Mouse (Mus musculus) heart, embryonic 12.5 days (tissue): ENCODE results near the gene Clip2. TPM values are rescaled to one million over a fixed set of nuclear protein-coding genes. Genes with fewer than 3 reads are reported as not detected.

Source experiments
- ATAC-seq: fragments of 200-750 bp; cut with Nextera tagmentation; 2 replicates; pipeline ENCODE4 v1.8.0; 2017; ENCODE audit warnings: moderate TSS enrichment, moderate library complexity; ENCODE audit not compliant: insufficient number of reproducible peaks, low FRiP score
- H3K27ac ChIP-seq: fragments of 300-500 bp; sonication (generic); 2 replicates; pipeline ENCODE4 v1.5.1; 2016; ENCODE audit warnings: mild to moderate bottlenecking, moderate library complexity; ENCODE audit not compliant: poor library complexity, severe bottlenecking
- H3K27me3 ChIP-seq: fragments of 300-500 bp; sonication (generic); replicated peaks from 2 replicates; pipeline ENCODE4 v1.6.1; 2016; ENCODE audit warnings: mild to moderate bottlenecking, moderate library complexity
- H3K36me3 ChIP-seq: fragments of 300-500 bp; sonication (generic); 2 replicates; pipeline ENCODE4 v1.6.1; 2016; ENCODE audit warnings: mild to moderate bottlenecking, moderate library complexity
- H3K4me1 ChIP-seq: fragments of 300-500 bp; sonication (generic); replicated peaks from 2 replicates; pipeline ENCODE4 v1.6.1; 2016; ENCODE audit warnings: mild to moderate bottlenecking
- H3K4me2 ChIP-seq: fragments of 300-500 bp; sonication (generic); 2 replicates; pipeline ENCODE4 v1.6.1; 2016; ENCODE audit warnings: mild to moderate bottlenecking, moderate library complexity
- H3K4me3 ChIP-seq: fragments of 300-500 bp; sonication (generic); 2 replicates; pipeline ENCODE4 v1.5.1; 2016; ENCODE audit warnings: mild to moderate bottlenecking
- H3K9ac ChIP-seq: fragments of 300-500 bp; sonication (generic); 2 replicates; pipeline ENCODE4 v1.6.1; 2016; ENCODE audit warnings: mild to moderate bottlenecking, moderate library complexity
- H3K9me3 ChIP-seq: fragments of 300-500 bp; sonication (generic); replicated peaks from 2 replicates; pipeline ENCODE4 v1.6.1; 2016; ENCODE audit warnings: mild to moderate bottlenecking, moderate library complexity
- WGBS: fragments of 180-500 bp; shearing (Covaris S2); methylation state at CpG from one replicate; pipeline ENCODE4 v1.1.7; 2016; 5-methylcytosine and 5-hydroxymethylcytosine counted together
- polyA plus RNA-seq: library from polyadenylated mRNA; unstranded; fragments of >200 nt; fragmentation: Nextera tagmentation; extraction: Ambion mirVana; gene quantifications from 2 replicates; pipeline ENCODE4 v1.2.1, GENCODE M21; 2016

Clip2 gene
- polyA plus RNA-seq, 1 experiment from 2014 or later: 2.7 TPM

DNA sequence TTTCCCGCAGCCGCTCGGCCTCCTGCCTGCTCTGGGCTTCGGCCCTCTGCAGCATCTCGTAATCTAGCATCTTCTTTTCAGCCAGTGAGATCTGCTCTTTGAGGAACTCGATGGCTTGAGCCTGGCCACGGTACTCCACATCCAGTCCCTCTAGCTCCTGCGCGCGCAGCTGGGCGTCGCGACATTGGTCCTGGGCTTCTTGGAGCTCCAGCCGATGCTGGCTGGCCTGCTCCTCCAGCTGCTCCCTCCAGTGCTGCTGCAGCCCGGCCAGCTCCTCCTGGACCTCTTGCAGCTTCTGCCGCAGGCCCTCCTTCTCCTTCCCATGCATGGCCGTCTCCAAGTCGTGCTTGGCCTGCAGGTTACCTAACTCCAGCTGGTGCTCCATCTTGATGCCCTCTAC, 49.6 kb downstream of the Clip2 start:
- Histone ChIP-seq H3K4me2 (no peak overlapping the region), H3K27me3 (no peaks in the 10 kb centered on the region), H3K9ac (no peak overlapping the region), H3K27ac (no peak overlapping the region), H3K36me3 (peaks cover 41% of the 10 kb centered on the region), H3K4me1 (no peaks in the 10 kb centered on the region), H3K4me3 (no peak overlapping the region), H3K9me3 (no peaks in the 10 kb centered on the region)
- 89% methylated on average over 18 of the region's 18 CpGs for WGBS
- no peak for ATAC-seq

DNA sequence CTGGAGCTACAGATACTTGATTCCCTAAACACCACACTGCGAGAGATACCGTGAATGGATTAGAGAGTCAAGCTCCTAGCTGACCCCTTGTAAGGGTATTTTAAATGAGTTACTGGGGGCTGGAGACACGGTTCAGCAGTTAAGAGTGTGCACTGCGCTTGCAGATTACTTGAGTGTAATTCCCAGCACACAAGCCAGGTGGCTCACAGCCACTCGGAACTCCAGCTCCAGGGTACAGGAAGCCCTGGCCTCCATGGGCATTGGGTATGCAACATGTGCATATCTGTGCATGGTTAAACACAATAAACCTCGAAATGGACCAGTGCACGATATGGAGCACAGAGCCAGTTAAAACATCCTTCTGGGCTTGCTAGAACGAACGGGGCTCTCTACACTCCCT, 50.8 kb downstream of the Clip2 start:
- H3K27me3 ChIP-seq: no peaks in the 10 kb centered on the region
- H3K4me3 ChIP-seq: no peak overlapping the region
- peaks cover 52% of the 10 kb centered on the region for H3K36me3 ChIP-seq
- WGBS: 86% methylated on average over 9 of the region's 9 CpGs
- no peak for ATAC-seq
- H3K27ac ChIP-seq: no peak overlapping the region
- H3K9me3 ChIP-seq: no peaks in the 10 kb centered on the region
- no peaks in the 10 kb centered on the region for H3K4me1 ChIP-seq
- no peak overlapping the region for H3K9ac ChIP-seq
- no peak overlapping the region for H3K4me2 ChIP-seq

DNA sequence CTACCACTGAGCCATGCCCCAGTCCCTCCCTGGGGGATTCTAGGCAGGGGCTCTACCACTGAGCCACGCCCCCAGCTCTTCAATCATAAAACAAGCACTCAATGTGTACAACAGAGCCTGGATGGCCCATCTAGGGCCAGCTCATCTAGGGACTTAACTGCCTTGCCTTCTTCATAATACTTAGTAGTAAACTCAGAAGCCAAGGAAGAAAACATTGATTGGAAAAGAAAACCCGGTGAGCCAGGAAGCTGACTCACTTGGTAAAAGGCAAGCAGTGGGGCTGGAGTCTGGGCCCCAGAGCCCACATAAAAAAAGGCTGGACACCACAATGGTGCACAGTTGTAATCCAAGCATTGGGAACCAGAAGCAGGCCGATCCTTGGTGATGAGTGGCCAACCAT, 51.6 kb downstream of the Clip2 start:
- no peak overlapping the region for H3K4me3 ChIP-seq
- H3K36me3 ChIP-seq: peaks cover 58% of the 10 kb centered on the region

DNA sequence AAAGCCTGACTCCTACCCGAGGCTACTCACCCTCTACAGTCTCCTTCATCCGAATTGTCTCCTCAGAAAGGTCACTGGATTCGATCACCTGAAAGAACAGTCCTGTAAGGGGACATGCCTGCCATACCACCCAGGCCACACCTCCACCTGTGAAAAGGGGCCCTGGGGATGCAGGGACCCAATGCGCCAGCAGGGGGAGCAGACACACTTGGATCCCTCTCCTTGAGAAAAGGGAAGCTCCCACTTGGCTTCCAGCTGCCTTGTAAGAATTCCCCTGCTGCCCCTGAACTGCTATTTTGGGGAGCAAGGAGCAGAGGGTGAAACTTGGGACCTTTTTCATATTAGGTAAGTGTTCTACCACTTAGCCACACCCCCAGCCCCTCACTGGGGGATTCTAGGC, 52.2 kb downstream of the Clip2 start:
- H3K4me2 ChIP-seq: no peak overlapping the region
- no peaks in the 10 kb centered on the region for H3K9me3 ChIP-seq
- no peaks in the 10 kb centered on the region for H3K4me1 ChIP-seq
- no peaks in the 10 kb centered on the region for H3K27me3 ChIP-seq
- no peak overlapping the region for H3K4me3 ChIP-seq
- no peak overlapping the region for H3K27ac ChIP-seq
- 71% methylated on average over 4 of the region's 4 CpGs for WGBS
- H3K36me3 ChIP-seq: peaks cover 60% of the 10 kb centered on the region
- H3K9ac ChIP-seq: no peak overlapping the region
- no peak for ATAC-seq

More for the DNA sequence above, 51.6 kb downstream of the Clip2 start:
- H3K4me1 ChIP-seq: no peaks in the 10 kb centered on the region
- 90% methylated on average over 3 of the region's 3 CpGs for WGBS
- H3K27me3 ChIP-seq: no peaks in the 10 kb centered on the region
- no peak overlapping the region for H3K27ac ChIP-seq
- no peak overlapping the region for H3K9ac ChIP-seq
- H3K9me3 ChIP-seq: no peaks in the 10 kb centered on the region
- no peak for ATAC-seq
- no peak overlapping the region for H3K4me2 ChIP-seq

DNA sequence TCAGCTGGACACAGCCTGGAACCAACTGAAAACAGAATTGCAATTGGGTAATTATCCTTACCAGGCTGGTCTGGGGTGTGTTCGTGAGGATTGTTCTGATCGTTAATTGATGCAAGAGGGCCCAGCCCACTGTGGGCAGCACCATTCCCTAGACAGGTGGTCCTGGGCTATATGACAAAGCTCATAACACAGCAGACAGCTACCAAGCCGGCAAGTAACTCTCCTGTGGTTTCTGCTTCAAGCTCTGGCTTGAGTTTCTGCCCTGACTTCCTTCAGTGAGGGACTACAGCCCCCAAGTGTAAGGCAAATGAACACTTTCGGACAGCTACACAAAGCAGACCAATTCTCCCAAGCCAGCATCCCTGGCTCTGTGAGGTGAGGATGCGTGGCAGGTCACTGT, 55.2 kb downstream of the Clip2 start:
- 92% methylated on average over 5 of the region's 5 CpGs for WGBS
- H3K4me1 ChIP-seq: 0 out of 2 replicates have a peak, but pooled peaks cover 2% of the 10 kb centered on the region
- no peak overlapping the region for H3K9ac ChIP-seq
- H3K27me3 ChIP-seq: no peaks in the 10 kb centered on the region
- H3K27ac ChIP-seq: no peak overlapping the region
- no peak overlapping the region for H3K4me2 ChIP-seq
- no peak for ATAC-seq
- H3K36me3 ChIP-seq: peaks cover 45% of the 10 kb centered on the region
- H3K4me3 ChIP-seq: no peak overlapping the region
- H3K9me3 ChIP-seq: no peaks in the 10 kb centered on the region

DNA sequence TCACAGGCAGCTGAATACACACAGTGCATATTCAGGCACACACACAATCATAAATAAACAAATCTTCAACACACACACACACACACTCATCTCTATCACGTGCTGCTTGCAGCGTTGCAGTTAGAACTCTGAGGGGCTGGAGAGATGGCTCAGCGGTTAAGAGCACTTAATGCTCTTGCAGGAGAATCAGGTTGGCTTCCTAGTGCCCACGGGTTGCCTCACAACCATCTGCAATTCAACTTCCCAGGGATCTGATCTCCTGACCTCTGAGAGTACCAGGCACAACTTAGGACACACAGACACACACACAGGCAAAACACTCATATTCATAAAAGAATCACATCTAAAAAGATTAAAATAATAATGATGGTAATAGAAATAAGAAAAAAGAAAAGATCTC, 56.4 kb downstream of the Clip2 start:
- Histone ChIP-seq H3K36me3 (peaks cover 43% of the 10 kb centered on the region), H3K9ac (no peak overlapping the region), H3K9me3 (no peaks in the 10 kb centered on the region), H3K4me3 (no peak overlapping the region), H3K4me2 (no peak overlapping the region), H3K27me3 (no peaks in the 10 kb centered on the region), H3K4me1 (0 out of 2 replicates have a peak, but pooled peaks cover 3% of the 10 kb centered on the region), H3K27ac (no peak overlapping the region)
- no peak for ATAC-seq
- WGBS: 73% methylated on average over 4 of the region's 4 CpGs

DNA sequence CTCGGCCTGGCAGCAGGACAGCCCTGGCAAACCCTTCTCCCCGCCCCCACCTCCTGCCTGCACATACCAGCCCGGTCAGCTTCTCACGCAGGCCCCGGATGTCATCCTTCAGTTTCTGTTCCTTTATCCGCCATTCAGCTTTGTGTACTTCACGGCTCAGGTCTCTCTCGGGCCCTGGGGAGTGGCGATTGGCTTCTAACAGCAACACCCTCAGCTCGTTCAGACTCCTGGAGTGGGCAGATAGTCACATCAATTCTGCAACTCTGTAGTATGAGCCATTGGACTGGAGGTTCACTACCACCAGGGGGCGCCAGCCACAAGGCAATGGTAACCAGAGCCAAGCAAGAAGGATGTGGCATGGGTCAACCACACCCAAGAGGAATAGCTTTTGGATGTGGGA, 58.1 kb downstream of the Clip2 start:
- Histone ChIP-seq H3K9me3 (no peaks in the 10 kb centered on the region), H3K4me3 (no peak overlapping the region), H3K9ac (no peak overlapping the region), H3K36me3 (peaks cover 46% of the 10 kb centered on the region), H3K27ac (no peak overlapping the region), H3K27me3 (no peaks in the 10 kb centered on the region), H3K4me2 (no peak overlapping the region), H3K4me1 (peaks cover 8% of the 10 kb centered on the region; the same call in 1 of the 2 replicates)
- ATAC-seq: peak; percentile 49; the same call in 1 of the 2 replicates
- 53% methylated on average over 11 of the region's 11 CpGs for WGBS

DNA sequence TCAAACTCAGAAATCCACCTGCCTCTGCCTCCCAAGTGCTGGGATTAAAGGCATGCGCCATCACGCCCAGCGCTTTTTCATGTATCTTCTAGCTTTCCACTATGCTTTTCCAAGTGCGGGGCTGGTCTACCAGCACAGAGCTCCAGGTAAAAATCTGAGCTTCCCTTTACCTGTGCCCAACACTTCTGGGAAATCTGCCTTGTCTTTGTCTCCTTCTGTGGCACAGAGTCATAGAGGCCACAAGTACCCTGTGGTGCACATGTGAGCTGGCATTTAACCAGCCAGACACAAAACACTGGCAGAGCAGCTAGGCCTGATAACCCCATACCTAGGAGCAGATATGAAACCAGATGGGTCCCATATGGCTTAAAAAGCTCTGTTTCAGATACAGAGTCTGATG, 59.3 kb downstream of the Clip2 start:
- 92% methylated on average over 4 of the region's 4 CpGs for WGBS
- Histone ChIP-seq H3K27ac (no peak overlapping the region), H3K4me1 (peaks cover 8% of the 10 kb centered on the region; the same call in 1 of the 2 replicates), H3K9me3 (no peaks in the 10 kb centered on the region), H3K9ac (no peak overlapping the region), H3K27me3 (no peaks in the 10 kb centered on the region), H3K36me3 (peaks cover 39% of the 10 kb centered on the region), H3K4me2 (no peak overlapping the region), H3K4me3 (no peak overlapping the region)
- no peak for ATAC-seq

DNA sequence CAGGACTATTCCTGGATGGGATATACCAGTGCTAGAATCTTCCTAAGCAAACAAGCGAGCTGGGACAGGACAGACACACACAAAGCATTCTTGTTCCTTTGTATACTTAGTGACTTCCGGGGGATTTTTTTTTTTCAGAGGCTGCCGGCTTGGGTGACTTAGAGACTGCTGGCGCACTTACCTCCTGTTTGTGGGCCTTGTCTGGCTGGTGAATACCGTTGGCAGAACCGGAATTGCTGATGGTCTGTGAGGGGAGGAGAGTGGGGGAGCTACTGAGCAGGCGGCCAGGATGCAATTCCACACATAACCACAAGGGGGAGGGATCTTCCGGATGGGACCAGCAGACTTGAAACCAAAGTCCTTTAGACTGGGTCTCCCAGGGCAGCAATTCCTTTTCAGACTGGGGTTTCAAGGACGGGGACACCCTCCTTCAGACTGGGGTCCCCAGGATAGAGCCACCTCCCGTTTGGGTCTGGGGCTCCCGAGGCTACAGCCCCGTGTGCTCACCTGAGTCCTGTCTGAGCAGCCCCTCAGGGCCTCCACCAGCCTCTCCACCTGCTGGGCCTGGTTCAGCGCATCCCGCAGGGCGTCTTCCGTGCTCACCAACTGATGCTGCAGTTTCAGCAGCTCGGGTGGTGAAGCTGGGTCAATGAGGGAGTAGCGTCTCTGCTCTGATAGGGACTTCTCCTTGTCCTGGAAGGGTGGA, 60.4 kb downstream of the Clip2 start:
- 27% methylated on average over 18 of the region's 18 CpGs for WGBS
- H3K27ac ChIP-seq: 0 out of 2 replicates have a peak overlapping the region, but pooled peaks have one; percentile 2
- peaks cover 28% of the 10 kb centered on the region for H3K36me3 ChIP-seq

DNA sequence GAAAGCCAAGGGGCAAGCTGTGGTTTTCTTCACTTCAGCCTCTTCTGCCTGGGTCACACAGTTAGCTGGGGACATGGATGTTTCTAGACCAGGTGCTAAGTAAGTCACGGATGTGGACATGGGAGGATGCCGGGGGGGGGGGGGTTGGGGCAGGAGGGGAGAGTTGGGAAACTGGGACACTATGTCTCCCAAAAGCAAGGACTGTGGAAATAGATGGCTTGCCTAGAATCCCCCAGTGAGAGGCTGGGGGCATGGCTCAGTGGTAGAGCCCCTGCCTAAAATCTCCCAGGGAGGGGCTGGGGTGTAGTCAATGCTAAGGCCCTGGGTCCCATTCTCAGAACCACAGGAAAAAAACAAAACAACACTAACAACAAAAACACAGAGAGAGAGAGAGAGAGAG, 61.0 kb downstream of the Clip2 start:
- H3K4me1 ChIP-seq: peaks cover 8% of the 10 kb centered on the region; the same call in 1 of the 2 replicates
- ATAC-seq: no peak
- no peak overlapping the region for H3K27ac ChIP-seq
- 72% methylated on average over 2 of the region's 2 CpGs for WGBS
- peaks cover 22% of the 10 kb centered on the region for H3K36me3 ChIP-seq
- H3K9me3 ChIP-seq: no peaks in the 10 kb centered on the region
- no peak overlapping the region for H3K4me2 ChIP-seq
- H3K27me3 ChIP-seq: no peaks in the 10 kb centered on the region
- no peak overlapping the region for H3K9ac ChIP-seq
- no peak overlapping the region for H3K4me3 ChIP-seq

More for the DNA sequence above, 60.4 kb downstream of the Clip2 start:
- H3K9ac ChIP-seq: no peak overlapping the region
- peaks cover 8% of the 10 kb centered on the region; the same call in 1 of the 2 replicates for H3K4me1 ChIP-seq
- no peaks in the 10 kb centered on the region for H3K9me3 ChIP-seq
- 0 out of 2 replicates have a peak, but pooled peaks have one; percentile 18 for ATAC-seq
- no peak overlapping the region for H3K4me3 ChIP-seq
- H3K4me2 ChIP-seq: no peak overlapping the region
- H3K27me3 ChIP-seq: no peaks in the 10 kb centered on the region

DNA sequence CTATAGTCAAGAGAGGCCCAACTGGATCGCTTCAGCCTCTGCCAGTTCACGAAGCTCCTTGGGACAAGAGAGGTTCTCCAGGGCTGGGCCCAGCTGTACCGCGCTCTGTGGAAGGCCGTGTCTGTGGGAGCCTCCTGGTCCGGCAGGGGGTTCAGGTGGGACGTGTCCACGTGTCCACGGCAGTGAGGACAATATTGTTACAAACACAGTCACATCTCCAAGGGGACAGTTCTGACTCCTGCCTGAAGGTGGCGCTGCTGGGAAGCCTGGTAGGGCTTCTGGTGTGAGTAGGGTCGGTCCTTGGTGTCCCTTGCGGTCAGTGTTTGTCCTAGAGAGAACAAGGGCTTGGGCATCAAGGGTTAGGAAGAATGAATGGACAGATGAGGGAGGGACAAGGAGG, 61.8 kb downstream of the Clip2 start:
- Histone ChIP-seq H3K9me3 (no peaks in the 10 kb centered on the region), H3K9ac (no peak overlapping the region), H3K4me2 (no peak overlapping the region), H3K27me3 (no peaks in the 10 kb centered on the region), H3K4me3 (no peak overlapping the region), H3K4me1 (peaks cover 8% of the 10 kb centered on the region; the same call in 1 of the 2 replicates), H3K27ac (no peak overlapping the region), H3K36me3 (peaks cover 16% of the 10 kb centered on the region)
- WGBS: 87% methylated on average over 12 of the region's 12 CpGs
- no peak for ATAC-seq
